ENCODE assay signal across 1 mouse cellular context in the genomic region with DNA sequence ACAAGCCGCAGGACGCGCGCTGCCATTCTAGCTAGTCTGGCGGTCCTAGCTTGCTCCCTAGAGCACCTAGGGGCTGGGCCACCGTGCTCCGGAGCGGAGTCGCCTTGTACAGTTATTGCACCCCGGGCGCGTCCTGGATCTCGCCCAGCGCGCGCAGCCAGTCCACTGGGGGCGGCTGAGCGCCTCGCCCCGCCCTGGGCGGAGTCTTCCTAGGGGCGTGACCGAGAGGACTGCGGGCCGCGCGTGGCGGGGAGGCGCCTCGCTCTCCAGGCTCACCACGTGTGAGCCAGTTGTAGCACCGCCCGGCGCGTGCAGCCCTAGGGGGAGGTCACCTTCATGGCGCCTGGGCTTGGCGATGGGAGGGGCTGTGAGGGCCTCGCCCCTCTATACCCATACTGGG.
TF ChIP-seq lines count a peak whose summit lies in the region.

No protein-coding gene starts in this region.

TF ChIP-seq in CH12.LX, 34 proteins besides CTCF, POLR2A, EP300 and RAD21:
- TF ChIP-seq BHLHE40 (IDR thresholded peaks at IDR 0.05; ENCODE audit: low read depth, low read length) (peak; percentile 50), TBP (conservative IDR thresholded peaks at IDR 0.05; ENCODE audit: low read depth, low read length) (no peak)
TF ChIP-seq in CH12.LX: peak in this region for 1.
